Mouse (Mus musculus): ENCODE measurements around the gene Cdk19. TPM values are rescaled to one million over a fixed set of nuclear protein-coding genes. Genes with fewer than 3 reads are reported as not detected.

The Cdk19 gene
- total RNA-seq (2012; rRNA removed): 2.0 and 3.3 TPM in 2 replicates
- total RNA-seq (2014; rRNA removed): 4.7 and 4.8 TPM in 2 replicates
- polyA plus RNA-seq (2012; ENCODE audit: insufficient read length, low read depth): 3.4 and 4.0 TPM in 2 replicates

DNA sequence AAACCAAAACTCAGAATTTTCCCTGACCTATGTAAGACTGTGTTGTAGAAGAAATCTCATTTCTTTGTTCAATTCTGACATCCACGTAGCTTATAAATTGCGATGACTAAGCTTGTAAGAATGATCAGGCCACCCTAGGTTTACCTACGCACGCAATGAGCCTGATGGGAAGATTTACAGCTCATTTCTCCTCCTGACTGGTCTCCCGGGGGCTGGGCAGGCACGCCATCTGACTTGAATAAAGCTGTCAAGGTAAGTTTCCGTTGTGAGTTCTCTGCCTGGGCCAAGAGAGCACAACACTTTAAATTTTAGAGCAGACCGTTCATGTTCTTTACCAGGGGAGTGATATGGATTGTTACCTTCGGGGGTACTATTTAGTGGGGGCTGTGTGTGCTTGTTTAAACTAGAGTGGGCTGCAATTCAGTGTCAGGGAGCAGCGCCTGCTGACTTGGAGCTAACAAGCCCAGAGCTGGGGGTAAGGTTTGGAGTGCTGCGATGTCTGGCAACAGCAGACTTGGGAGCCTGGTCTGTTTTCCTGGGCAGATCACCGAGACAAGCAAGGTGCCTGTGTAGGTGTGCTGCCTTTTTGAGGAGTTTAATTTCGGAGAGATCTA, at the start of gene Cdk19:
Cdk19 (plus strand) TSS at position 214 of the 614 bp plus-strand sequence.
- Histone ChIP-seq H3K9ac (ENCODE audit: insufficient read depth, low read depth) (no peak within 1 kb of the TSS), H3K9me3 (replicated peaks; ENCODE audit: low read length) (no peaks in the 10 kb centered on the region), H3K27ac (ENCODE audit: insufficient read depth, low read depth) (no peak within 1 kb of the TSS), H3K79me2 (replicated peaks; ENCODE audit: control insufficient read depth, extremely low read depth, insufficient read depth, poor library complexity, severe bottlenecking) (no peaks in the 10 kb centered on the region), H3K4me3 (replicated peaks in 1 of 3; ENCODE audit: low read depth in 2 of 3, low read length in 2 of 3, poor library complexity in 1 of 3) (no peak within 1 kb of the TSS), H3K4me2 (ENCODE audit: insufficient read depth, low read depth, poor library complexity, severe bottlenecking) (no peak within 1 kb of the TSS), H3K36me3 (replicated peaks in 1 of 2; ENCODE audit: control insufficient read depth in 1 of 2, insufficient read depth in 1 of 2, low read length in 1 of 2) (no peaks in the 10 kb centered on the region), H3K27me3 (replicated peaks) (no peaks in the 10 kb centered on the region), H3K4me1 (ENCODE audit: control insufficient read depth in 1 of 2, insufficient read depth in 2 of 2) (peaks cover 0 to 2% of the 10 kb centered on the region in 2 experiments; a peak in 1 of 4 replicates)
- no peak for DNase-seq (ENCODE audit: extremely low read depth)
- TF ChIP-seq BHLHE40 (IDR thresholded peaks at IDR 0.05; ENCODE audit: low read depth, low read length): no peak
- TF ChIP-seq PAX5 (IDR thresholded peaks at IDR 0.05; ENCODE audit: low read length): no peak
- no peak for TF ChIP-seq POLR2A (IDR thresholded peaks at IDR 0.05; ENCODE audit: low read depth, low read length)
- no peak for TF ChIP-seq ZKSCAN1 (IDR thresholded peaks at IDR 0.05; ENCODE audit: borderline replicate concordance, low read depth, low read length)
- no peak for TF ChIP-seq MAFK (IDR thresholded peaks at IDR 0.05; ENCODE audit: insufficient replicate concordance, low read length)
- TF ChIP-seq KAT2A (IDR thresholded peaks at IDR 0.05; ENCODE audit: insufficient replicate concordance, low read length): no peak
- no peak for TF ChIP-seq ZC3H11A (IDR thresholded peaks at IDR 0.05; ENCODE audit: low read depth, low read length)
- dilution Hi-C loops (cut with MboI; ENCODE audit: extremely low pct_ligation_motif_present, extremely low pct_unique_long_range_greater_than_20kb, low sequenced_read_pairs) (no loop called here), in situ Hi-C loops (cut with MboI; ENCODE audit: low pct_ligation_motif_present, low pct_unique_long_range_greater_than_20kb, low sequenced_read_pairs) (no loop called here)

DNA sequence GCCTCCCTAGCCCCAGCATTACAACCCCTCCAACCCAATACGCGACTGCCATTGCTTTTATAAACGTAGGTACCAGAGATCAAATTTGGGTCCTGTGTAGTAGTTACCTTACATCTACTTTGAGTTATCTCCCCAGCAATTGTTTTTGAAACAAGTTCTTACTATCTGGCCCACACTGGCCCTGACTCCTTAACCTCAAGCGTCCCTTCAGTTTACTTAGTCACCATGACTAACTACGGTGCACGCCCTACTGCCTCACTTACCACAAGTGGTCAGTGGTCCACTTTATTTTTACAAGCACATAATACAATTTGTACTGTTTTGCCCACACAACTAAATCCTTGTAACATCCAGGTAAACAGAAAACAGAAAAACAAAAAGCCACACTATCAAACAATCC, 46.7 kb upstream of the Cdk19 start:
- dilution Hi-C loops (cut with MboI; ENCODE audit: extremely low pct_ligation_motif_present, extremely low pct_unique_long_range_greater_than_20kb, low sequenced_read_pairs) (no loop called here), in situ Hi-C loops (cut with MboI; ENCODE audit: low pct_ligation_motif_present, low pct_unique_long_range_greater_than_20kb, low sequenced_read_pairs) (no loop called here)
- Histone ChIP-seq H3K27me3 (replicated peaks) (no peaks in the 10 kb centered on the region), H3K27ac (ENCODE audit: insufficient read depth, low read depth) (no peak overlapping the region), H3K4me2 (ENCODE audit: insufficient read depth, low read depth, poor library complexity, severe bottlenecking) (no peak overlapping the region), H3K9ac (ENCODE audit: insufficient read depth, low read depth) (no peak overlapping the region), H3K36me3 (replicated peaks in 1 of 2; ENCODE audit: control insufficient read depth in 1 of 2, insufficient read depth in 1 of 2, low read length in 1 of 2) (peaks cover 24 to 71% of the 10 kb centered on the region in 2 experiments), H3K9me3 (replicated peaks; ENCODE audit: low read length) (no peaks in the 10 kb centered on the region), H3K4me3 (replicated peaks in 1 of 3; ENCODE audit: low read depth in 2 of 3, low read length in 2 of 3, poor library complexity in 1 of 3) (no peak overlapping the region), H3K79me2 (replicated peaks; ENCODE audit: control insufficient read depth, extremely low read depth, insufficient read depth, poor library complexity, severe bottlenecking) (peaks cover 55% of the 10 kb centered on the region), H3K4me1 (ENCODE audit: control insufficient read depth in 1 of 2, insufficient read depth in 2 of 2) (peaks cover 5 to 31% of the 10 kb centered on the region in 2 experiments; a peak in 3 of 4 replicates)
- no peak for DNase-seq (ENCODE audit: extremely low read depth)
- TF ChIP-seq JUND (conservative IDR thresholded peaks at IDR 0.05; ENCODE audit: low read depth, low read length) (no peak), MXI1 (IDR thresholded peaks at IDR 0.05; ENCODE audit: low read depth, low read length) (no peak), ZC3H11A (IDR thresholded peaks at IDR 0.05; ENCODE audit: low read depth, low read length) (no peak), JUN (IDR thresholded peaks at IDR 0.05; ENCODE audit: insufficient read depth, low read depth, low read length) (no peak), IRF4 (IDR thresholded peaks at IDR 0.05; ENCODE audit: low read depth, low read length) (no peak), E2F4 (IDR thresholded peaks at IDR 0.05; ENCODE audit: insufficient replicate concordance, low read depth, low read length) (no peak), ZNF384 (IDR thresholded peaks at IDR 0.05; ENCODE audit: low read depth, low read length) (no peak), BHLHE40 (IDR thresholded peaks at IDR 0.05; ENCODE audit: low read depth, low read length) (no peak), TBP (conservative IDR thresholded peaks at IDR 0.05; ENCODE audit: low read depth, low read length) (no peak), NELFE (IDR thresholded peaks at IDR 0.05; ENCODE audit: low read depth, low read length) (no peak), CHD2 (IDR thresholded peaks at IDR 0.05; ENCODE audit: low read length) (no peak), EP300 (IDR thresholded peaks at IDR 0.05; ENCODE audit: low read length) (no peak), POLR2A (IDR thresholded peaks at IDR 0.05; ENCODE audit: low read depth, low read length) (no peak), PAX5 (IDR thresholded peaks at IDR 0.05; ENCODE audit: low read length) (no peak), MAZ (IDR thresholded peaks at IDR 0.05; ENCODE audit: low read depth, low read length) (no peak), USF2 (conservative IDR thresholded peaks at IDR 0.05; ENCODE audit: low read depth, low read length) (no peak), TCF12 (IDR thresholded peaks at IDR 0.05; ENCODE audit: low read depth, low read length) (no peak)

Data from CH12.LX (cell line).